Mouse (Mus musculus) limb, embryonic 12.5 days (tissue): ENCODE measurements around the gene Insl6. TPM values are rescaled to one million over a fixed set of nuclear protein-coding genes. Genes with fewer than 3 reads are reported as not detected.
A peak's percentile ranks its signal among the peaks of the same experiment; 100 is the strongest.

Experiments
- ATAC-seq: fragments of 200-750 bp; cut with Nextera tagmentation; 2 replicates; pipeline ENCODE4 v1.8.0; 2017; ENCODE audit warnings: low read depth, moderate TSS enrichment; ENCODE audit not compliant: insufficient number of reproducible peaks, insufficient read depth, low FRiP score, low TSS enrichment
- H3K27ac ChIP-seq: fragments of 300-500 bp; sonication (generic); 2 replicates; pipeline ENCODE4 v1.5.1; 2016; ENCODE audit warnings: mild to moderate bottlenecking, moderate library complexity
- H3K27me3 ChIP-seq: fragments of 300-500 bp; sonication (generic); 2 replicates; pipeline ENCODE4 v1.6.1; 2016; ENCODE audit warnings: mild to moderate bottlenecking, moderate library complexity
- H3K36me3 ChIP-seq: fragments of 300-500 bp; sonication (generic); 2 replicates; pipeline ENCODE4 v1.6.1; 2016; ENCODE audit warnings: mild to moderate bottlenecking, moderate library complexity
- H3K4me1 ChIP-seq: fragments of 300-500 bp; sonication (generic); replicated peaks from 2 replicates; pipeline ENCODE4 v1.6.1; 2016
- H3K4me2 ChIP-seq: fragments of 300-500 bp; sonication (generic); 2 replicates; pipeline ENCODE4 v1.6.1; 2016; ENCODE audit warnings: mild to moderate bottlenecking, moderate library complexity
- H3K4me3 ChIP-seq: fragments of 300-500 bp; sonication (generic); replicated peaks from 2 replicates; pipeline ENCODE4 v1.5.1; 2016; ENCODE audit warnings: mild to moderate bottlenecking
- H3K9ac ChIP-seq: fragments of 300-500 bp; sonication (generic); replicated peaks from 2 replicates; pipeline ENCODE4 v1.6.1; 2016; ENCODE audit warnings: mild to moderate bottlenecking, moderate library complexity
- H3K9me3 ChIP-seq: fragments of 300-500 bp; sonication (generic); 2 replicates; pipeline ENCODE4 v1.6.1; 2016; ENCODE audit warnings: mild to moderate bottlenecking, moderate library complexity
- WGBS: fragments of 180-500 bp; shearing (Covaris S2); methylation state at CpG from one replicate; pipeline ENCODE4 v1.1.7; 2016; 5-methylcytosine and 5-hydroxymethylcytosine counted together
- polyA plus RNA-seq: library from polyadenylated mRNA; unstranded; fragments of >200 nt; fragmentation: Nextera tagmentation; extraction: Ambion mirVana; gene quantifications from 2 replicates; pipeline ENCODE4 v1.2.1, GENCODE M21; 2016

The Insl6 gene
- polyA plus RNA-seq = 7.3 and 7.8 TPM in 2 replicates

DNA sequence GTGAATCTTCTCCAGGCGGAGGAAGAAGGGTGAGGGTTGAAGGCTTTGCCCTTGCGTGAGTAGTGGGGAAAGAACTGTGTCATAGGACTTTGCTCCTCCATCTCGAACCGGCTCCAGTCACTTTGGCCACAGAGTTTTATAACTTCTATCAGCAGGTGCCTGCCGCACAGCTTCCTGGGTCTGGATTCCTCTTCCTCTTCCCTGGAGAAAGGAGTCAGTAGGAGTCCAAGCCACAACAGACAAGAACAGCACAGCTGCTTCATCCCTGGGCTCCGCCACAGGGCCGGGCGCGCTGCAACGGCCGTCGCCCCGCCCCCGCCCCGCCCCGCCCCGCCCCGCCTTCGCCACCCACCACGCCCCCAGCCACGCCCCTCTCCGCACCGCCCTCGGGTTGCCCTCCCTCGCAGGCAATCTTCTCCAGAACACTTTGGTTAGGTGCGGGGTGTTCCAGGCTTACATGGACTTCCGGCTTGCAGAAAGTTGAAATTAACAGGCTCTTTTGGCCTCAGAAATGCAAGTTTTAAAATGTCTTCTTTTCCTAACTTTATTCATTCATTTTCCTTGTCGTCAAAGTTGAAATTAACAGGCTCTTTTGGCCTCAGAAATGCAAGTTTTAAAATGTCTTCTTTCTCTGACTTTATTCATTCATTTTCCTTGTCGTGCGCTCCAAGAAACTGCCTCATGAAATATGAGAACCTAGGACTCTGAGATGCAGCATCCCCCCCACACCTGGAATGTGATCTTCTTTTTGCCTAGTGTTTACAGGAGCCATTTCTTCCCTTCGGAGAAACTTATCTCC lies at the start of gene Insl6:
Insl6 (minus strand) TSS at position 304 of the 799 bp plus-strand sequence.
- peak; percentile 94 for ATAC-seq
- H3K36me3 ChIP-seq = no peaks in the 10 kb centered on the region
- peak within 1 kb of the TSS; percentile 45 for H3K4me3 ChIP-seq
- H3K4me2 ChIP-seq = peak within 1 kb of the TSS; percentile 58
- WGBS = 2% methylated on average over 31 of the region's 31 CpGs
- 0 out of 2 replicates have a peak, but pooled peaks cover 7% of the 10 kb centered on the region for H3K4me1 ChIP-seq
- no peaks in the 10 kb centered on the region for H3K9me3 ChIP-seq
- H3K9ac ChIP-seq = peak within 1 kb of the TSS; percentile 18; the same call in 1 of the 2 replicates
- no peak within 1 kb of the TSS for H3K27ac ChIP-seq
- peaks cover 3% of the 10 kb centered on the region; the same call in 1 of the 2 replicates for H3K27me3 ChIP-seq

DNA sequence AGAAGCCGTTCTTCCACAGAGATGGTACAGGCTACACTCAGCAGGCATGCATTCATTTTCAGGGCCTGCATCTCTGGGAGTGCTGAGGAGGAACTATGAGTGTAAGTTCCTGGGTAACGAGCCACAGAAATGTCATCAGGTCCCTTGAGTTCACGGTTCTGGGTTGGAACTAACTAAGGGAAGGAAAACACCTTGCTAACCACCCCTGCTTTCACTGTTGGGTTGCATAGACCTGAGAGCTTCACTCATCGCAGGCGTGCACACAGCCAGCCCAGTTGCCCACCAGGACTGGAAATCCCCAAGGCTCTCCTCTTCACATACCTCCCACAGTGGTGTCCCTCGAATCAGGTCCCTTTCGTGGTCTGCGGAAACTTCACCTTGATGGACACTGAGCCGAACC lies 49.8 kb upstream of the Insl6 start:
- WGBS = 90% methylated on average over 9 of the region's 9 CpGs

DNA sequence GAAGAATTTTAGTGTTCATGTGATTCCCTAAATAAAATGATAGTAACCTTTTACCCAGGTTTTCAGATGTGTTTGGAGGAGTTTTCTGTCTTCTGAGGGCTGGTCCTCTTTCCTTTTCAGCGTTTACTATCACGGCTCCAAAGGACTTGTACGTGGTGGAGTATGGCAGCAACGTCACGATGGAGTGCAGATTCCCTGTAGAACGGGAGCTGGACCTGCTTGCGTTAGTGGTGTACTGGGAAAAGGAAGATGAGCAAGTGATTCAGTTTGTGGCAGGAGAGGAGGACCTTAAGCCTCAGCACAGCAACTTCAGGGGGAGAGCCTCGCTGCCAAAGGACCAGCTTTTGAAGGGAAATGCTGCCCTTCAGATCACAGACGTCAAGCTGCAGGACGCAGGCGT lies 48.3 kb upstream of the Insl6 start:
- 0 out of 2 replicates have a peak overlapping the region, but pooled peaks have one; percentile 4 for H3K4me3 ChIP-seq
- H3K36me3 ChIP-seq = no peaks in the 10 kb centered on the region
- H3K9ac ChIP-seq = 0 out of 2 replicates have a peak overlapping the region, but pooled peaks have one; percentile 4
- H3K9me3 ChIP-seq = no peaks in the 10 kb centered on the region
- WGBS = 32% methylated on average over 11 of the region's 11 CpGs
- ATAC-seq = no peak
- H3K4me1 ChIP-seq = 0 out of 2 replicates have a peak, but pooled peaks cover 3% of the 10 kb centered on the region
- H3K27ac ChIP-seq = no peak overlapping the region
- H3K4me2 ChIP-seq = peak overlapping the region; percentile 42
- no peaks in the 10 kb centered on the region for H3K27me3 ChIP-seq

More for the DNA sequence above, 49.8 kb upstream of the Insl6 start:
- Histone ChIP-seq H3K27ac (no peak overlapping the region), H3K9me3 (no peaks in the 10 kb centered on the region), H3K27me3 (no peaks in the 10 kb centered on the region), H3K4me3 (no peak overlapping the region), H3K4me1 (0 out of 2 replicates have a peak, but pooled peaks cover 3% of the 10 kb centered on the region), H3K4me2 (no peak overlapping the region), H3K36me3 (no peaks in the 10 kb centered on the region), H3K9ac (no peak overlapping the region)
- ATAC-seq = no peak

DNA sequence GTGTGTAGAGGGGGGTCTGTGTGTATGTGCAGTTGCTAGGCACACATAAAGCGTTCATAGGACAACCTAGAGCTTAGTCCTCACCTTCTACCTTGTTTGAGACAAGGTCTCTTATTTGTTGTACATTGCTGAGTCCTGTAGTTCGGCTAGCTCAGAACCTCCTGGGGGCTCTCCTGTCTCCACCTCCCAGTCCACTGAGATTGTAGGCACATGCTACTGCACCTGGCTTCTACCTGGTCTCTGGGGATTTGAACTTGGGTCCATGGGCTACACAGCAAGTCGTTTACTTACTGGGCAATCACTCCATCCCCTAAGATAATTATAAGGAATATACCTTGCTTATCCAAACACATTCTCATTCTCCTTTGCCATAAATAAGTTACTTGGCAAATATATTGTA lies 47.5 kb upstream of the Insl6 start:
- Histone ChIP-seq H3K4me2 (no peak overlapping the region), H3K36me3 (no peaks in the 10 kb centered on the region), H3K4me3 (no peak overlapping the region), H3K27ac (no peak overlapping the region), H3K27me3 (peaks cover 3% of the 10 kb centered on the region; the same call in 1 of the 2 replicates), H3K4me1 (0 out of 2 replicates have a peak, but pooled peaks cover 4% of the 10 kb centered on the region), H3K9ac (no peak overlapping the region), H3K9me3 (no peaks in the 10 kb centered on the region)
- no peak for ATAC-seq
- WGBS = 87% methylated on average over 3 of the region's 3 CpGs

DNA sequence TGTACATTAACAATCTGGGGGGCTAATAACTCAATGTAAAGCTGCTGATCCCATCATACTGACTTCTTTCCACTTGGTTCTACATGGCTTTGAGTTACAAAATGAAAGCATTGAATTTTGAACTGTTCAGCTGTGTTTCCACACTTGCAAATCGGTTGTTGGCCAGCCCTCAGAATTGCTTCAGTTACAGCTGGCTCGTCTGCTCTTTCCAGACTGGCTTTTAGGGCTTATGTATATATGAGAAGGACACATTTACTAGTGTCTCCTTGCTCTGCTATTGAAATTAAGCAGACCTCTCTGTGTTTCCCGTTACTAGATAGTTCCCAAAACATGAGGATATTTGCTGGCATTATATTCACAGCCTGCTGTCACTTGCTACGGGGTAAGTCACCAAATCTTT lies 47.0 kb upstream of the Insl6 start:
- no peak overlapping the region for H3K9ac ChIP-seq
- no peaks in the 10 kb centered on the region for H3K9me3 ChIP-seq
- WGBS = 65% methylated on average over 4 of the region's 4 CpGs
- ATAC-seq = no peak
- H3K4me3 ChIP-seq = no peak overlapping the region
- H3K4me2 ChIP-seq = no peak overlapping the region
- 0 out of 2 replicates have a peak, but pooled peaks cover 8% of the 10 kb centered on the region for H3K4me1 ChIP-seq
- peaks cover 3% of the 10 kb centered on the region; the same call in 1 of the 2 replicates for H3K27me3 ChIP-seq
- H3K36me3 ChIP-seq = no peaks in the 10 kb centered on the region
- H3K27ac ChIP-seq = no peak overlapping the region

DNA sequence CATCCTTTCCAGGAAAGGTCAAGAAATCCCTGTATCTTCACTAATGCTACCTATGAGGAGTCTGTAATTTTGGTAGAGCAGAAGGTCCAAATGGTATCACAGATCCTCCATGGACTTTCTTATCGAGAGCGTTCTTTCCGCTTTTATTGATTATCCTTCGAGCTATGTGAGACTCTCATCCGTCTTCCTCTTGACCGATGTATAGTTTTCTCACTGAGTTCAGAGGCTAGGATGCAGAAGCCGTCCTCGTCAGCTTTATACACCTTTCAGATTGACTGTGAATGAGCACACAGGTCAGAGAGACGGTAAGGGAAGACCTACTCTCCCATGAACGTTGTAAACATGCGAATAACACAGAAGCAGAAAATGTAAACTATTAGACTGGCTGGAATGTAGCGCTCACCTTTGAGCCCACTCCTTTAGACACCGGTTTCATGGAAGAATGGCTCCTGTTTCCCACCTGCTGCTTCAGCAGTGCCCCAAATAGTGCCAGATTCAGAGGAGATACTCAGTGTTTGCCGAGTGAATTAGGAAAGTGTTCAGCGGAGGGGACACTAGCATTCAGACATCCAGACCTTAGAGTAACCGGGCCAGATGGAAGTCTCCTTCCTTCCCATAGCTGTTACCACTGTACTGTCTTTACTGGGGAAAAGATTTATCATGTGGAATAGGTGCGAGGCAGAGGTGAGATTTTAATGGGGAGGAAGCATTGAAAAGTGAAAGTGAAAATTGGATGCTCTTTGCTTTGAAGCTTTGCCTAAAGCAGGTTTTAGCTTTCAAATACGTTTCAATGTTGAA lies 46.3 kb upstream of the Insl6 start:
- no peak for ATAC-seq
- H3K27ac ChIP-seq = no peak overlapping the region
- peaks cover 5% of the 10 kb centered on the region; the same call in 1 of the 2 replicates for H3K27me3 ChIP-seq
- no peak overlapping the region for H3K4me3 ChIP-seq
- H3K4me1 ChIP-seq = peaks cover 11% of the 10 kb centered on the region; the same call in 1 of the 2 replicates
- H3K4me2 ChIP-seq = no peak overlapping the region
- H3K9me3 ChIP-seq = no peaks in the 10 kb centered on the region
- WGBS = 81% methylated on average over 18 of the region's 18 CpGs
- H3K9ac ChIP-seq = no peak overlapping the region
- no peaks in the 10 kb centered on the region for H3K36me3 ChIP-seq

DNA sequence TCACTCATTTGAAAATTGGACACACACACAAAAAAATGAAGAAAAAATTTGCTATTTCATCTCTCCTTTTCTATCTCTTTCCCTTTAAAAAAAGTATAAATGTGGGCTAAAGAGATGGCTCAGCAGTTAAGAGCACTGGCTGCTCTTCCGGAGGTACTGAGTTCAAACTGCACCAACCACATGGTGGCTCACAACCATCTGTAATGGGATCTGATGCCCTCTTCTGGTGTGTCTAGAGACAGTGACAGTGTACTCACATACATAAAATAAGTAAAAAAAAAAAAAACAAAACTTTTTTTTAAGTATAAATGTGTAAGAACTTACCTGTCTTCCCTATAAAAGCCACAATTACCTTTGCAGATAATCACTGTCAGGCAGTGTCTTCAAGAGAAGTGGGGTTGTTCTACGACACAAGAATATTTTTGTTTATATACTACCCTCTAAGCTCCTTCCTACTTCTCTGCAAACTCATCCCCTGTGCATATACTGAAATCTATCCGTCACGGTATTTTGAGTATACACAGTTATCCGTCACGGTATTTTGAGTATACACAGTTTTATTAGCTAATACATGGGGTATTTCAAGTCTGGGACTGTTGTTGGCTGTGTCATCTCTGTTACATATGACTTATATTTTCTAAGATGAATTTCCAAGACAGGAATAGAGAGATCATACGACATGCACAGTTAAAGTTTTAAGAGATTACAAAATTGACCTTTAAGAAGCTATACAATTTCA lies 45.6 kb upstream of the Insl6 start:
- Histone ChIP-seq H3K36me3 (no peaks in the 10 kb centered on the region), H3K27me3 (peaks cover 5% of the 10 kb centered on the region; the same call in 1 of the 2 replicates), H3K4me3 (no peak overlapping the region), H3K9ac (no peak overlapping the region), H3K4me2 (no peak overlapping the region), H3K4me1 (peaks cover 11% of the 10 kb centered on the region; the same call in 1 of the 2 replicates), H3K9me3 (no peaks in the 10 kb centered on the region), H3K27ac (no peak overlapping the region)
- ATAC-seq = no peak
- 90% methylated on average over 7 of the region's 7 CpGs for WGBS

DNA sequence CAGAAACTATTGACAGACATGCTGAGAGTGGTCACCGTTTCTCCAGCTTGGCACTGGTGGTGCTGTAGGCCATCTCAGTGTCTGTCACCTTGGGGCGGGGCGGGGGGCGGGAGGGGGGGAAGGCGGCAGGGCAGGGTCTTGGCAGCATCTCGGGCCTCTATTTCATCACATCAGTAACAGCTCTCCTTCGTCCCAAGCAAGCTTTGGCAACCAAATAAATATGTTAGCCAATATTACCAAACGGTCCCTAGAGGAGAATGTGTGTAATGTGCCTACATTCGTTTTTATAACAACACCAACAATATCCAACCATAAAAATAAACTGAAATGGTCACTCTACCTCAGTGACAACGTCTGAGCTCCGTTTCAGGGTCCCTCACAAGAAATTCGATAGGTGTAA lies 45.0 kb upstream of the Insl6 start:
- H3K9me3 ChIP-seq = no peaks in the 10 kb centered on the region
- 63% methylated on average over 12 of the region's 12 CpGs for WGBS
- no peak overlapping the region for H3K4me3 ChIP-seq
- no peak overlapping the region for H3K9ac ChIP-seq
- ATAC-seq = no peak
- no peak overlapping the region for H3K4me2 ChIP-seq
- no peak overlapping the region for H3K27ac ChIP-seq
- no peaks in the 10 kb centered on the region for H3K36me3 ChIP-seq
- H3K4me1 ChIP-seq = peaks cover 11% of the 10 kb centered on the region; the same call in 1 of the 2 replicates
- peaks cover 5% of the 10 kb centered on the region; the same call in 1 of the 2 replicates for H3K27me3 ChIP-seq

DNA sequence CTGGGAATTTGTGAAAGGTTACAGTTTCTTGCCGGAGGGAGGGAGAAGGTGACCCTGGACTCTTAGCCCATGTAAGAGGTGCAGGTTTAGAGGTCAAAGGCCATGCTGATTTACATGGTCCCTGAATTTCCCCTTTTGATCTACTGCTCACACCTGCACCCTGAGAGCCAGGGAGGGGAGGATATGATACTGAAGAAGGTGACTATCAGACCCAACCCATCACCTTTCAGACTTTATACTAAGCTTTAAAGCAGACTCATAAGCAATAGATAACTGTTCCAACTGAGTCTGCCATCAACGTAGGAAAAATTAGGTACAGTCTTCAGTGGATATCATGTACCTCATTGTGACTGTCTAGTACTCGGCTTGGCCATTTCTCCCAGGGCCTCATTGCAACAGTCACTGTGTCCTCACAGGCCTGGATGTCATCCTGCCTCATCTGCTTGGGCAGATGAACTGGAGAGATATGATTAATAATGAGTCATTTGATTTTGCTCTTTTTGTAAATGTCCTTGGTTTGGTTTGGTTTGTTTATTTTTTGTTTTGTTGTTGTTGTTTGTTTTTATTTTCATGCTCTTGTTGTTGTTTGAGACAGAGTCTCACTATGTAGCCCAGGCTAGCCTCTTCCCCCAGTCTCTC lies 43.6 kb upstream of the Insl6 start:
- H3K9me3 ChIP-seq = no peaks in the 10 kb centered on the region
- H3K36me3 ChIP-seq = no peaks in the 10 kb centered on the region
- H3K4me2 ChIP-seq = no peak overlapping the region
- H3K4me1 ChIP-seq = peaks cover 11% of the 10 kb centered on the region; the same call in 1 of the 2 replicates
- ATAC-seq = no peak
- no peak overlapping the region for H3K27ac ChIP-seq
- peaks cover 11% of the 10 kb centered on the region; the same call in 1 of the 2 replicates for H3K27me3 ChIP-seq
- H3K9ac ChIP-seq = no peak overlapping the region
- no peak overlapping the region for H3K4me3 ChIP-seq
- WGBS = 82% methylated on average over 3 of the region's 3 CpGs

DNA sequence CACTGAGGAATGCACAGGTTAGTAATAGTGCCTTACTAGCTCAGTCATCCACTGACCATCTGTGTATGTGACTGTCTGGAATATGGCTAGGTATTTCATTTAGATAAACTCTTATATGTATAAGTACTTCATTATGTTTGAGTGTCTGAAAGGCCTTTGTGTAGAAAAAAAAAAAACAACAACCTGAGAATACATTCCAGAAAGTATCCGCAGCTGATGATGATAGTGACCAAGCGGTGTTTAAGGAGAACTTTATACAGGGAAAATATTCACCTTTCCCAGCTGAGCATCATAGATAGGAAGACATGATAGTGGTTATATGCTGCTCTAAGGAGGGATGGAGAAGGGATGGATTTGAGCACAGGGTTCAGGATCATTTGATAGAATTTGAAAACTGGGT lies 42.9 kb upstream of the Insl6 start:
- H3K27ac ChIP-seq = no peak overlapping the region
- H3K27me3 ChIP-seq = peaks cover 11% of the 10 kb centered on the region; the same call in 1 of the 2 replicates
- no peak overlapping the region for H3K4me3 ChIP-seq
- ATAC-seq = no peak
- peaks cover 8% of the 10 kb centered on the region; the same call in 1 of the 2 replicates for H3K4me1 ChIP-seq
- WGBS = 88% methylated on average over 2 of the region's 2 CpGs
- H3K9me3 ChIP-seq = no peaks in the 10 kb centered on the region
- H3K4me2 ChIP-seq = no peak overlapping the region
- no peaks in the 10 kb centered on the region for H3K36me3 ChIP-seq
- no peak overlapping the region for H3K9ac ChIP-seq
